Mouse (Mus musculus) lung, postnatal 36 days (tissue): ENCODE data around the gene Col15a1.

Source experiments
- DNase-seq: peaks from one replicate; pipeline ENCODE4 v3.0.0; 2022; ENCODE audit warnings: mixed read lengths

Col15a1 gene

GRCm38 (mm10) chr4:47207969-47208420 lies at the start of gene Col15a1:
TSS of gene Col15a1 (plus strand) at chr4:47208161.
- DNase-seq, result no peak

- DNase-seq, result no peak
Observed at GRCm38 (mm10) chr4:47161103-47161755, 46.7 kb upstream of the Col15a1 start.

DNA sequence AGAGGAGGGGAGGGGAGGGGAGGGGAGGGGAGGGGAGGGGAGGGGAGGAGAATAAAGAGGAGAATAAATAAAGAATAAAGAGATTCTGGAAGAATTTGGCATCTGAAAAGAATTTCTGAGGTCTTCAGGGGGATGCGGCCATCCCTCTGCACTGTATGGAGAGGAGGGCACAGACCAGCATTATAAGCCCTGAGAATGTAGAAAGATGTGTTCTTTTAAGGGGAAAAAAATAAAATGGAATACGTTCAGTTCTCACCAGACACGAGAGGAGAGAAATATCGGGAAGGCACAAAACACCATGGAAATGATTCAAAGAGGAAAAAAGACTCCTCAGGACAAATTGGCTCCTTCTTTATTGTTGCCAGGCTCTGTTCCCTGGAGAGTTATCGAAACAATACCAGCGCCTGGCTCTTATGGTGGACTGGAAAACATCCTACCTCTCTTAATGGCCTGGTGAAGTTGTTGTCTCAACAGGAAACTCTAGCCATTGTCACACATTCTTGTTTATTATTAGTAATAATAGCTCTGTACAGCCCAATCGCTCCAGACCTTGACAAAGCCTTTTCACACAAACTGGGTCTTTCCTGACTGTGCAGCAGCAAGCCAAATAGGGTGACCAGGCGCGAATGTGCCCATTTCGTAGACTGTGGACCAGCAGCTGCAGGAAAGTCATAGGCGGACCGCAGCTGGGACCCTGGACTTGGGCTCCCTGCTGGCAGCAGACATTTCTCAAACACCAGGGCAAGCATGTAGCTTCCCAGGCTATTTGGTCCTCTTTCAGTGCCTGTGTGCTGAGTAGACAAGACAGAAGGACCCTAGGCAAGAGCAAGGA lies 46.0 kb upstream of the Col15a1 start:
- DNase-seq, result peak; percentile 26

DNA sequence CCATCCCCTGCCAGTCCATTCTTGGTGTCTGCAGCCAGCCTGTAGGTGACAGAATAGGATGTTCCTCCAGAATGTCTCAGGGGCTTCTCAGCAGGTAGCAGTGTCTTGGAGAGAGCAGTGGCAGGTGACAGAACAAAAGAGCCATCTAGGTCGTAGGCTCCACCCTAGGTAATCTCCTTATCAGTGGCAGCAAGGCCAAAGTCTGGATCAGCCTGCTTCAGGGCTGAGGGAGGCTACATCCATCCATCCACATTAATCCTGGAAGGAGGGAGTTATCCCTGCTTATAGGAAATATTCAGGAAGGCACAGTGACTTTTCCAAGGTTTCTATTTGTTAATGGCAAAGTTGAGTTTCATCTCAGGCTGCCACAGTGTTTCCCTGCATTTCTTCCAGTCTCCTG lies 35.6 kb upstream of the Col15a1 start:
- DNase-seq, result no peak

DNA sequence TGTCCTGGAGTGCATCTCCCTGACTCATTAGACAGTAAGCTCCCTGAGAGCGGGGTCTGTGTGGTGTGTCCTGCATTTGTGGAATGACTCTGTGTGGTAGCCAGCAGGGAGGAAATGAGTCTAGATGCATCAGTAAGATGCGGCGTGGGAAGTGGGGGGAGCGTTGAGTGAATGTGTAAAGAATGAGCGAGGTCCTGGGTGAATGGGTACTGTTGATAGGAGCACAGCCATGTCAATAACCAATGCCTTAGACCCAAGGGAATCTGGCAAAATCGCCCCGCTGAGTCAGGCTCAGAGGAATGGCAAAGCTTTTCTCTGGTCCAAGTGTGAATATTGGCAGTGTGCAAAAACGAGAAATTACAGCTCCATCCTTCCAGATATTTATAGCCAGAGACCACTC lies 30.9 kb upstream of the Col15a1 start:
- DNase-seq, result no peak

DNA sequence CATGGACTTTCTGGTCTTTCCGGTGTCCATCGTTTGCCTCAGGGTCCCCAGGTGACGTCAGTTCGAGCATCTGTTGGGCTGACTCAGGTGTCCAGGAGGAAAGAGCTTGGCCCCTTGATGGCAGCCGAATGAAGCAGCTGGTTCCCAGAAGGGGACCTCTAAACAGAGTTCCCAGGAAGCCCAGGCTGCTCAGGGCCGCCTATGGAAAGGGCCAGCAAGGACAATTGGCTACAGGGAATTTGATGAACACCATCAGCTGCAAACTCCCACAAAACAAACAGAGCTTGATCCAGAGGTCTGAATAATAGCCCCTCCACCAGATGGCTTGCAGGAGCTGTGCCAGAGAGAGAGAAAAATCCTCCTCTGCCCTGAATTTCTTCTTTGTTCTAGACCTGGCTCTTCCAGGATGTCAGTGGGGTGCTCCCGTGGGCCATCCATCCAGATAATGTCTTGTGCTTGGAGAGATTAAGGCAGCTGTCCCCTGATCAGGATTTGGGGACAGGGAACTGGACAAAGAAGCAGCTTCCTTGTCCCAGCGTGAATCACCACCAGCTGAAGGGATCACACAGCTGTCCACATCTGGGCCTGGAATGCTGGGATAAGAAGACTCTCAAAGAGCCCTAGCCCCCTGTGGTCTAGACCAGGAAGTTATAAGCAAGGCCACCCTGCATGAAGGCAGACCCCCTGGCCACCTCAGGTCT lies 29.6 kb upstream of the Col15a1 start:
- no peak for DNase-seq

DNA sequence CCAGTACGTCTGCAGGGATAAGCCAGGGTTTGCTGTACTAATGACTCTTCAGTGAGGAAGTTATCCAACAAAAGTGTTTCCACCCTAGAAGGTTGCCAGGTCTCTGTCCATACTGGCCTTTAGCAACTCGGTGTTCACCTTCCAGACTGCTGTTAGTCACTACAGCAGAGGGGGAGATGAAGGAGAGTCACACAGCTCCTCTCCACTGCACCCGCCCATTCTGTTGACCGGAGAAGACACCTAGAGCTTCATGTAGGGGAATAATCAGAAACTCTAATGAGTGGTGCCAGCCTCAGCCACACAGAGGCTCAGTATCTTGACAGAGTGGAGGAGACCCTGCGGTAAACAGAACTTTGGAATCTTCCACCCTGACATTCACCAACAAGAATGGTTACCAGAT lies 28.4 kb upstream of the Col15a1 start:
- DNase-seq, result no peak

- no peak for DNase-seq
Observed at GRCm38 (mm10) chr4:47184058-47184661, 23.8 kb upstream of the Col15a1 start.

DNA sequence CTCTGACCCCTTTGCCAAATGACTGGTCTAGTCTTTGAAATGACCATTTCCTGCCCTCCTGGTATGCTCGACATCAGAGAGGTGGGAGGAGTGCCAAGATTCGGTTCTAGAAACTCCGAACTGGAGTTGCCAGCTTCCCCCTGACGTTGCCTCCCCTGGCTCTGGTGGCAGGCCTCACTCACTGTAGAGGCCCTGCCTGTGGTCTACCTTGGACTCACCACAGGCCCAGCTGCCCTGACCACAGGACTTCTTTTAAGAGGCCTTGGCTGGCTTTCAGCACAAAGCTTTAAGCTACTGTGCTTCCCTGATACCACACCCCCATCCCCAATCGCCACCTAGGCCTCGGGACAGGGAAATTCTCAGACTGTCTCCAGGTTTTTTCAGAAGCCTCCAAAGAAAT lies 21.4 kb upstream of the Col15a1 start:
- DNase-seq, result no peak

GRCm38 (mm10) chr4:47196173-47196572 lies 11.8 kb upstream of the Col15a1 start:
- DNase-seq, result no peak

DNA sequence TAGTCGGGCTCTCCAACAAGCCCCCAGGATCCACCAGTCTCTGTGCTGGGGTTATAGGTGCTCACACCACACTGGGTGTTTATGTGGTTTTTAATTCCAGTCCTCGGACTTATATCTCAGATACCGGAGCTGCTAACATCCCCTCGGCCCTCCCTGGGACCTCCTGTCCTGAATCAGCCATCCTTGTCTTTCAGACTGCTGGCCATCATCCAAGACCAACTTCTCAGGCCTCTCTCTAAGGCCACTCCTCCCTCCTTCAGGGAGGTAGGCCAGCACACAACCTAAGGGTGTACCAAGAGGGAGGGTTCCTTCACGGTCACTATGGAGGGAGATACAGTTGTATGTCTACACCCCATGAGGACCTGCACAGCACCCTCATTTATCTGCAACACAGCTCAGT lies 4.3 kb upstream of the Col15a1 start:
- DNase-seq, result peak; percentile 15

GRCm38 (mm10) chr4:47205846-47206245 lies 2.1 kb upstream of the Col15a1 start:
- no peak for DNase-seq

DNA sequence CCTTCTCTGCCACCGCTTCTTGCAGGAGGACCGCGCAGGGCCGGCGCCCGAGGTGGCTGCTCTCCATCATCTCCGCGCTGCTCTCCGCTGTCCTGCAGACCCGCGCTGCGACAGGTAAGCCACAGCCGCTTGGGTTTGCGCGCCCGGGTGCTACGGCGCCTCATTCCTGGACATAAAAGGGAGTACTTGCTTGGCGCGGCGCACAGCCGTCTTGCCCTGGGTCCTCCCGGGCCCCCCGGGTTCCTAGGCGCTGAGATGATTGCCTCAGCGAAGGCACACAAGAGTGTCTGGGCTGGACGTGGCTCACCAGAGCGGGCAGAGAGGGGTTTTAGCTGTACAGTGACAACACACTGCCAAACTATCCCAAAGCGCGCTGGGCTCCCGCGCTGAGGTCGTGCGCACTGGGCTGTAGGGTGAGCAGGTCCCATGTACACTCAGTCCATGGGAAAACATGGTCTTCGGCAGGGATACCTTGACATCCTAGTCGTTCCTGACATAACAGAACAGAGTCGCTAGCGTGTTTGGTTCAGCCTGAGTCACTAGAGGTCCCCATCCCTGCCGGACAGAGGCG lies 545 bp downstream of the Col15a1 start:
- DNase-seq, result no peak

- DNase-seq, result no peak
Observed at GRCm38 (mm10) chr4:47209466-47209865, 1.5 kb downstream of the Col15a1 start.

- no peak for DNase-seq
Observed at GRCm38 (mm10) chr4:47218828-47219227, 10.9 kb downstream of the Col15a1 start.

GRCm38 (mm10) chr4:47219393-47219792 lies 11.4 kb downstream of the Col15a1 start:
- no peak for DNase-seq

DNA sequence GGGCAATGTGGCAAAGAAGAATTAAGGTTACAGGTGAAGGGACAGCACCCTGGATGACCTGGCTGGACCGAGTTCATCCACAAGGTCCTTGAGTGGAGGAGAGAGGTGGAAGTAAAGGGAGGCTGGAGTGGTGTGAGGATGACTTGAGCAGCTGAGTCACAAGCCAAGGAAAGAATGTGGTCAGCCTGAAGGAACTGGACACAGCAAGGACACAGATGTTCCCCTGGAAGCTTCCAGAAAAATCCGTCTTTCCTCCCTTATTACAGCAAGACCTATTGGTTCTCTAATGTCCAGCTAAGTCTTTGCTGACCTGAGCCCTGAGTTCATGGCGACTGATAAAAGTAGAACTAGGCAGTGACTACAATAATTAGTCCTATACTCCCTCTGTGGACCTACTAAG lies 12.6 kb downstream of the Col15a1 start:
- DNase-seq, result no peak

DNA sequence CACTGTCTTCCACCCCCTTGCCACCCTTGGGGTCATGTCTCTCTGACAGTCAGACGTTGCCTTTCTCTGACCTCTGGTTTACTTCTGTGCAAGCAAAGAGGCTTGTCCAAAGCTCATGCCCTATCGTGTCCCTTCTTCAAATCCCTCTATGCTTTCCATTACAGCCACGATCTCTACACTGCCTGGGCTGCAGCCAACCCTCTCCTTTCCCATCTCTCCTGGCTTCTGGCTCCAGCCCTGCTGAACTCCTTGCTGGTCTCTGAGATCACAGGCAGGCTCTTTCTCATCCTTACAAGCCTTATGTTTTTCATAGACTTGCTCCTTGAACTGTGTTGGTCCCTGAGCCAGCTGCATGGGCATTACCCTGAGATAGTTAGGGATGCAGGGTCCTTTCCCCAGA lies 14.2 kb downstream of the Col15a1 start:
- no peak for DNase-seq

DNA sequence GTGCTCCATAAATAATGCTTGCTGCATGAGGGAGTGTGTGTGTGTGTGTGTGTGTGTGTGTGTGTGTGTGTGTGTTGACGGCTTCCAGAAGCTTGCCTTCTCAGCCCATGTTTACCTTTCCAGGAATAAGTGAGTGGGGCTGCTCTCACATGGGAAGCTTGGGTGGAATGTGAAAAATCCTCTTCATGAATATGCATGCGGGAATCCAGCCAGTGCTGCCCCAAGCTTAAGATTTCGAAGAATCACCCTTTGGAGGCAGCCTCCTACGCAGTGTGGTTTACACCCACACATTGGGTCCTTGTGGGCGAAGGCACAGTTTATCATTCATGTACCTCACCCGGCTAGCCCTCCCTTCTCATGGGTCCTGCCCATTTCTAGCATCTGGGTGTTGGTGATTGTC lies 18.0 kb downstream of the Col15a1 start:
- peak; percentile 28 for DNase-seq

- DNase-seq, result no peak
Observed at GRCm38 (mm10) chr4:47227101-47227500, 19.1 kb downstream of the Col15a1 start.

DNA sequence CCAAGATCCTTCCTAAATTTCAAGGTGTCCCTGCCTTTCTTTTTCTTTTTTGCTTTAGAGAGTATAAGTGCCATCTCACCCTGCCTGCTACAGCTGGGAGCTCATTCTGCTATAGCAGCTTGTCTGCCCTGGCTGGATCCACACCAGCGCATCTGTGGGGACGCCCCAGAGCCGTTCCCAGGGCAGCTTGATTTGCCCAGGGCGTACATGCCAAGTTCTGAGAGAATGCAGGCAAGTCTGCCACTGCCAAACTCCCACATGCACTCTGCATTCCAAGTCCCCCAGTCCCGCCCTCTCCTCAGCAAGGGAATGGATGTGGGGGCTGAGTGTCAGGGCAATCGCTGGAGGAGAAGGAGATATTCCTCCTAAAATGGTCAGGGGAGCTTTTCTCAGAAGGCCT lies 19.8 kb downstream of the Col15a1 start:
- DNase-seq, result peak; percentile 43

DNA sequence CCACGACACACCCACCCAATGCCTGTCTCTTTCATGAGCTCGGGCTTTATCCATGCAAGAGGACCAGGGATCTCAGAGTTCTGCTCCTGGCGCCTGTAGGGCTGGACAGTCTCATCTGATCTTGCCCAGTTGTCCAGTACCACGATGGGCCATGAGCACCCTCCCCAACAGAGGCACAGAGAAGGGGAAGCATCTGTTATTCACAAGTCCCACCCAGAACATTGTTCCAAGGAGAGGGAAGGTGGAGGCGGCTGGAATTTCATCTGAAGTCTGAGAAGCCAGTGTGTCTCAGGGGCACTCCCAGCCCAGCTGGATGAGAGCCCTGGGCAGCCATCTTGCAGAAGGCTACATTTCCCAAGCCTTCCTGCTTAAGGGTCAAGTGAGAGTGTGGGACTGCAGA lies 21.0 kb downstream of the Col15a1 start:
- DNase-seq, result no peak

GRCm38 (mm10) chr4:47230498-47230897 lies 22.5 kb downstream of the Col15a1 start:
- no peak for DNase-seq
